Mouse (Mus musculus) right cerebral cortex, adult 18-20 months (tissue): ENCODE data around the gene Svs3b.
A peak's percentile ranks its signal among the peaks of the same experiment; 100 is the strongest.
"Not testable (repeated sequence)": the region's sequence is repeated elsewhere in the genome, so short reads cannot be mapped to it uniquely, and the experiment has no call there.

Experiments used
- DNase-seq: peaks from one replicate; pipeline ENCODE4 v3.0.0; 2022; ENCODE audit warnings: mixed read lengths

Svs3b gene

DNA sequence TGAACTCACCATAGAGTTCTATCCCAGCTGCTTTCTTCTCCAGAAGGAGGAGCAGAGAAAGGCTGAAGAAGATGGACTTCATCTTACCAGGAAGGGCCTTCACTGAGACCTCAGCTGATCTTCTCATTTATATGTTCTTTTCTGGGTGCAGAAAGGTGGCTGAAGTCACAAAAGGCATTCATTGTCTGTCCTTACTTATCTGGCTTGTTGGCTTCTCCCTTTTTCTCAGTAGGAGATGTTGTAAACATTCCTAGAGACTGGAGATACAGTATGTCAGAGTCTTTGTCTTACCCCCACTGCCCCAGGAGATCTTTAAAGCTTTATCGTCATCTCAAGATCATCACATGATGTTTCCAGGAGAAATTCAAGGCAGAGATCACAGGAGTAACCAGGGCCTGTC, at the start of gene Svs3b:
Gene Svs3b, minus strand, starts transcription at position 101 of the 400 bp plus-strand sequence.
- DNase-seq: not testable (repeated sequence)

DNA sequence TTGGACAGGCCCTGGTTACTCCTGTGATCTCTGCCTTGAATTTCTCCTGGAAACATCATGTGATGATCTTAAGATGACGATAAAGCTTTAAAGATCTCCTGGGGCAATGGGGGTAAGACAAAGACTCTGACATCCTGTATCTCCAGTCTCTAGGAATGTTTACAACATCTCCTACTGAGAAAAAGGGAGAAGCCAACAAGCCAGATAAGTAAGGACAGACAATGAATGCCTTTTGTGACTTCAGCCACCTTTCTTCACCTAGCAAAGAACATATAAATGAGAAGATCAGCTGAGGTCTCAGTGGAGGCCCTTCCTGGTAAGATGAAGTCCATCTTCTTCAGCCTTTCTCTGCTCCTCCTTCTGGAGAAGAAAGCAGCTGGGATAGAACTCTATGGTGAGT, 32.5 kb upstream of the Svs3b start, which contains the start of gene Svs3a:
Gene Svs3a, plus strand, starts transcription at position 301 of the 400 bp plus-strand sequence.
- not testable (repeated sequence) for DNase-seq

GRCm38 (mm10) chr2:164278359-164278758, 21.9 kb upstream of the Svs3b start, which contains the start of gene Svs4:
Svs4 (minus strand) TSS chr2:164278459.
- no peak for DNase-seq

GRCm38 (mm10) chr2:164238366-164238765, 18.1 kb downstream of the Svs3b start, which contains the start of gene Svs2:
Svs2 (minus strand) TSS chr2:164238466.
- DNase-seq: no peak

GRCm38 (mm10) chr2:164232671-164233070, 23.8 kb downstream of the Svs3b start:
- no peak for DNase-seq

- DNase-seq: no peak
Measured at GRCm38 (mm10) chr2:164228361-164229070, 27.9 kb downstream of the Svs3b start.

- DNase-seq: no peak
Measured at GRCm38 (mm10) chr2:164221522-164221921, 34.9 kb downstream of the Svs3b start, which contains the start of gene Wfdc15b. Wfdc15b (minus strand) TSS chr2:164221660.

DNA sequence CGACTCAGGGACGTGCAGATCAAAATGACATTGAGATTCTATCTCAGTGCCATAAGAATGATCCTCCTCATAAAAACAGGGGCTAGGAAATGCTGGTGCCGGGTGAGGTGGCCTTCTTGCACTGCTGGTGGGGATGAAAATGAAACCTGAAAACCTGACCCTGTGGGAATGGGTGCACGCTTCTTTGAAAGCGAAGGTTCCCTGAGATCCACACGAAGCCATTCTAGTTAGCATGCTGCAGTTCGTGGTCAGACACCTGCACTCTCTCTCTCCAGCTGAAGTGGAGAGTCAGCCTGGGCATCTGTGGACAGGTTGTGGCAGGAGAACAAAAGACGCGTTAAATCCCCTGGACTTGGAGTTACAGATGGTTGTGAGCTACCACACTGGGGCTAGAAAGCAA, 37.1 kb downstream of the Svs3b start:
- DNase-seq: no peak

GRCm38 (mm10) chr2:164212711-164213110, 43.7 kb downstream of the Svs3b start:
- peak; percentile 43 for DNase-seq

DNA sequence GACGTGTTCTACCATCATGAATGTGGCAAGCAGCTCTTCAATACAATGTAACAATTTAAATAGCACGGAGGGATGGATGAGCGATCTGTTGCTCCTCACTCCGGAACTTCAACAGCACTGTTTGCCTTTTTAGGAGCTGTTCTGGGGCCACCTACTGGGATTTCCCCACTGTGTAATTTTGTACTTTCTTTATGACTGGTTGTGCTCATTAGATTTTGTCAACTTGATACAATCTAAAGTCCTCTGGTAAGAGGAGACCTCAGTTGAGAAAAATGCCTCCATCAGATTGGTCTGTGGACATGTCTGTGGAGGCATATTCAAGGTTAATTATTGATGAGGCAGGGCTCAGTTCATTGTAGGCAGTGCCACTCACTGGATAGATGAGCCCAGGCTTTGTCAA, 45.5 kb downstream of the Svs3b start:
- no peak for DNase-seq

DNA sequence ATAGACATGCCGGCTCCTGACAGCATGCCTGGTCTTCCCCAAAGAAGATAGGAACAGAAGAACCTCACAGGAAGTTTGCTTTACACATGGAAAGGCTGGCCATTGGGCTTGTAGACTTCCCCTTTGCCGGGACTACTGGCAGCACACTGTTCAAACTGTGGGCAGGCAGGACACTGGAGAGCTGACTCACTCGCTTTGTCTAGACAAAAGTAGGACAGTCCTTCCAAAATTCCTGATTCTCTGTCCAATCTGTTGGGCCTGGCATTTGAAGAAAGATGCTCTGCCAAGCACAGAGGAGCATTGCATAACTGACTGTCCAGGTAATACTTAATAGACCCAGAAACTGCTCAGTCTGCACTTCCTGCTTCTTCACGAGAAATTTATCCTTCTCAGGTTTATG, 49.8 kb downstream of the Svs3b start:
- peak; percentile 44 for DNase-seq

DNA sequence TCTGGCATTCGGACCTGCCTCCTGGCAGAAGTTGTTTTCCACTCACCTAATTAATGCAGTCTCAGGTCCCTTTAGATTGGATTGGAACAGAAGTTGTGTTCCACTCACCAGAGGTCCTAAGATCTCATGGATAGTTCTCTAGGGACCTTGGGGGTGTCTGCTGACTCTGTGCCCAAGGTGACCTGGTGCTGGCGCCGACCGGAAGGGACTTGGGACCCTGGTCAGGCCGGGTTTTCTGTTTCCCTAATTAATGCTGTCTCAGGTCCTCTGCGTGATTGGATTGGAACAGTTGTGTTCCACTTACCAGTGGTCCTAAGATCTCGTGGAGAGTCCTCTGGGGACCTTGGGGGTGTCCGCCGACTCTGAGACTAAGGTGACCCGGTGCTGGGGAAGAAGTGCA, 50.4 kb downstream of the Svs3b start:
- DNase-seq: not testable (repeated sequence)
